Mouse (Mus musculus) monocyte, adult 2 months (primary cell): ENCODE data around the gene Atl1.

Experiments
- DNase-seq, 2 experiments: peaks; one replicate each; pipeline ENCODE4 v3.0.0; 2022; ENCODE audit warnings: low spot score in 2 of 2, low read depth in 1 of 2

Gene Atl1

DNA sequence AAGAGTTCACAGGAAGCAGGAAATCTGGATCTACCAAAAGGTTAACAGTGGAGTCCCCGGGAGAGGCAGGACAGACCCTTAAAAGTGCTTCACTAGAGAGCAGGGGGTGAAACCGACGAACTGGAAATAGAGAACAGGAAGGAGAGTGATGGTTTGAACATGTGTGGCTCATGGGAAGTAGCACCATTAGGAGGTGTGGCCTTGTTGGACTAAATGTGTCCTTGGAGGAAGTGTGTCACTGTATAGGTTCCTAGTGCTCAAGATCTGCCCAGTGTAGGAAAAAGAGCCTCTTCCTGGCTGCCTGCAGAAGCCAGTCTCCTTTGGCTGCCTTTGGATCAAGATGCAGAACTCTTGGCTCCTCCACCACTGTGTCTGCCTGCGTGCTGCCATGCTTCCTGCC lies 112.7 kb downstream of the Atl1 start:
- DNase-seq, result no peak

DNA sequence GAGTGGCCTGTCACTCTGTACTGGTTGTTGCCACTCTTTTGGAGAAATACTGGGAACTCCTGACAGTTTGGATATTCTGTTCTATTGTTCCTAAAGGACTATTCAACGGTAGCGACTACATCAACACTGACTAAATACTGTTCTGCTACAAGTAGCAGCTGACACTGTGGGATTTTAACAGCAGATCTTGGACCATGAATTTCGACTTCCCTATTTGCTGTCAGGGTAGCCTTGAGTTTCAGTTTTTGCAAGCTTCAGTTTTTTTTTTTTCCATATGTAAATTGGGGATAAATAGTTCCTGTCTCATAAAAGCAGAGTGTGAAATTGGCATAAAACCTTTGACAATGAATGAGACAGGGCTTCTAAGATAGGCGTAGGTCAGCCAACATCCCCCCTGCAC lies 117.9 kb downstream of the Atl1 start:
- DNase-seq, result no peak

DNA sequence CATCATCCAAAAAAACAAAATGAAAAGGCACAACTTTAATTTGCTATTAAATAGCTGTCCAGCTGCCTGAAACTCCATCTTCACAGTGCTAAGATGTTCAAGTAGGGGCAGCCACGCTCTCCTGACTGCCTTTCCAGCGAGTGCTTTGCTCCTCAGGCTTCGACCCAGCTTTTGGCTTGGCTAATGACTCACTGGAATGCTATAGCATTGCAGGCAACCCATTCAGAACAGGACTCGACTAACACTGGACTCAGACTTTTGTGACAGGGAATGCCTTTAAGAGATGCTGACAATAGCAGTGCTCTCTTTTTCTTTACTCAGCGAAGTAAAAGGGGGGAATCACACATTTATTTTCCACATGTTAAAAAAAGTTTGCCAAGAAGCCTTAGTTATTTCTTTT lies 119.3 kb downstream of the Atl1 start:
- no peak for DNase-seq

DNA sequence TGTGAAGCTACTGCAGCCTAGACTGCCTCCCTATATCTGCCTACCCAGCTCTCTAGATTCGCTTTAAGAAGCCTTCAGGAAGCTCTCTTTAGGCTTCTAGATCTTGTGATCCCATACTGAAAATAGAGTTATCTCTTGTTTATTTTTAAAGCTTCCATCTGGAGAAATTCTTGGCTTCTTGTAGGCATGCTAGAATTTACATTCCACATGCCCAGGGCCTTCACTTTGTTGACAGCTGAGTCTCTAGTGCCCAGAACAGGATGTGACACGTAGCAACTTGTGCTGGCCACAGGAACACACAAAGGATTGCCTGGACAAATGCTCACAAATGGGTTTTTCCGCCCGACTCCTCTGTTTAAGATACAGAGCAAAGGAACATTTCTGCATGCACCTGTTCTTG lies 123.5 kb downstream of the Atl1 start:
- no peak for DNase-seq
